Mouse (Mus musculus) neural tube, embryonic 13.5 days (tissue): ENCODE measurements at regions not wholly inside any gene's neighbourhood (a gene's known extent, or its start where the extent isn't known, plus 50 kb on each side); places are given as distances from the start of the nearest gene placed in this dataset.

ENCODE experiments used
- ATAC-seq: fragments of 200-750 bp; cut with Nextera tagmentation; 2 replicates; pipeline ENCODE4 v1.8.0; 2017; ENCODE audit warnings: low read depth, mild to moderate bottlenecking, moderate TSS enrichment, moderate library complexity
- H3K27ac ChIP-seq: fragments of 300-500 bp; sonication (generic); replicated peaks from 2 replicates; pipeline ENCODE4 v1.5.1; 2015; ENCODE audit warnings: moderate library complexity, mild to moderate bottlenecking, inconsistent platforms
- H3K27me3 ChIP-seq: fragments of 300-500 bp; sonication (generic); 2 replicates; pipeline ENCODE4 v1.6.1; 2015; ENCODE audit warnings: mild to moderate bottlenecking, inconsistent platforms
- H3K36me3 ChIP-seq: fragments of 300-500 bp; sonication (generic); 2 replicates; pipeline ENCODE4 v1.6.1; 2015; ENCODE audit warnings: mild to moderate bottlenecking, inconsistent platforms
- H3K4me1 ChIP-seq: fragments of 300-500 bp; sonication (generic); replicated peaks from 2 replicates; pipeline ENCODE4 v1.6.1; 2015; ENCODE audit warnings: inconsistent platforms
- H3K4me2 ChIP-seq: fragments of 300-500 bp; sonication (generic); 2 replicates; pipeline ENCODE4 v1.6.1; 2015; ENCODE audit warnings: inconsistent platforms, mild to moderate bottlenecking, moderate library complexity
- H3K4me3 ChIP-seq: fragments of 300-500 bp; sonication (generic); 2 replicates; pipeline ENCODE4 v1.5.1; 2015; ENCODE audit warnings: mild to moderate bottlenecking, inconsistent platforms
- H3K9ac ChIP-seq: fragments of 300-500 bp; sonication (generic); 2 replicates; pipeline ENCODE4 v1.6.1; 2015; ENCODE audit warnings: moderate library complexity, mild to moderate bottlenecking, inconsistent platforms
- H3K9me3 ChIP-seq: fragments of 300-500 bp; sonication (generic); 2 replicates; pipeline ENCODE4 v1.6.1; 2016; ENCODE audit warnings: inconsistent platforms
- WGBS: fragments of 180-500 bp; shearing (Covaris S2); methylation state at CpG from one replicate; pipeline ENCODE4 v1.1.7; 2015; 5-methylcytosine and 5-hydroxymethylcytosine counted together

DNA sequence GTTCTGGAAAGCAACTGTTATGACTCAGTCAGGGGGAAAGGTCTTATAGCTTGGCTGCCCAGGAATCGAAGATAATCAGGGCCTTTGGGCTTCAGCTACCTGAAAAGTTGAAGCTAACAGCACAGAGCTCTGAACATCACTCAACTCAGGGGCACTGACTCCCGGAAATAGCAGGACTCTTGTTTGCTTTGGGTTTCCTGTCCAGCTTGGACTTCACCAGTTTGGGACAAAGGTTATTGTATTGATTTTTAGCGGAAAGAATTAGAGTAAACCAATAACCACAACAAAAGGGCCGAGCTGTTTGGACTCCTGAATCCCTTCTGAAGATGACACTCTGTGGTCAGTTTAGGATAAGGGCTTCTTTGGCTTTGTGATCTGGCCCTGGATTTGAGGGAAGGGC is 53.4 kb upstream of the Sall1 start:
- Histone ChIP-seq H3K36me3 (no peaks in the 10 kb centered on the region), H3K4me1 (no peaks in the 10 kb centered on the region), H3K9ac (no peak overlapping the region), H3K27ac (no peak overlapping the region), H3K4me3 (no peak overlapping the region), H3K9me3 (no peaks in the 10 kb centered on the region), H3K27me3 (no peaks in the 10 kb centered on the region), H3K4me2 (no peak overlapping the region)
- 84% methylated on average over 4 of the region's 4 CpGs for WGBS
- ATAC-seq: no peak
